Mouse (Mus musculus) adrenal gland, postnatal 36 days (tissue): ENCODE data around the gene Ttn. TPM values are rescaled to one million over a fixed set of nuclear protein-coding genes. Genes with fewer than 3 reads are reported as not detected.

Experiments used
- DNase-seq, 2 experiments: peaks; one replicate each; pipeline ENCODE4 v3.0.0; 2021; ENCODE audit warnings: mixed read lengths in 1 of 2
- total RNA-seq, 2 experiments: library from RNA; stranded (reverse); gene quantifications; 2 replicates each; pipeline ENCODE4 v1.2.3; 2021

Gene Ttn
- total RNA-seq, 2 experiments from 2014 or later = 0.10 to 1.1 TPM

DNA sequence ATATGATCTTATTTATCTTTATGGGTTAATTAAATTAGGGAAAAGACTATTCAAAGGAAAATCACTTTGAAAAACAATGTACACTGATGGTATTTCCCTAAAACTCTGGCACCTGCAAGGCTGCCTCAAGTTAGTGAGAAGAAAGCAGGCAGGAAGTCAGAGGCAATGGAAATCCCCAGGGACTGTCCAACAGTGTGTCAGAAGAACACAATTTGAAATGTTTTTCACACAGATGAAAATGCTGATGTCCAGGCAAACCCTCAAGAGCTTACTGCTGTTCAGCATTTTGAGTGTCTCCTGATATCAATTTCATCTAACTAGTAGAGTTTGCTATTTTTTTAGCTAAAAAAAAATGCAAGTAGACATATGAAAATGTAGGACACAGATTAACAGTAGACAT, 161.9 kb downstream of the Ttn start:
- no peak for DNase-seq

DNA sequence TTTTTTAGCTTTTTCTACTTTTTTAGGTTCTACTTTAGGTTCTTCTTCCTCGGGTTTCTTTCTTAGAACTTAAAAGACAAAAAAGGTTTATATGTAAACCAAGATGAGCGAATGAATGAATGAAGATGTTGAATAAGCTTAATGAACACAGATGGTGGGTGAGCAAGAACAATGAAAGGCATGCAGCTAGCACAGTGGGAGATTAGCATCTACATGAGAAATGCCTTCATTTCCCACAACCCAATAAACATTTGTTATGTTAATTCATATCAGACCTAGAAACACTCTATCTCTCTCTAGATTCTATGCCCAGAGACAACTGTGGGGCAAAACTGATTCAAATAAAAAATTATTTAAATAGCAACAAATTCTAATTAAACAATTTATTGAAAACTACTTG, 164.6 kb downstream of the Ttn start:
- DNase-seq = no peak

- no peak for DNase-seq
Measured at GRCm38 (mm10) chr2:76814048-76814817, 168.1 kb downstream of the Ttn start.

DNA sequence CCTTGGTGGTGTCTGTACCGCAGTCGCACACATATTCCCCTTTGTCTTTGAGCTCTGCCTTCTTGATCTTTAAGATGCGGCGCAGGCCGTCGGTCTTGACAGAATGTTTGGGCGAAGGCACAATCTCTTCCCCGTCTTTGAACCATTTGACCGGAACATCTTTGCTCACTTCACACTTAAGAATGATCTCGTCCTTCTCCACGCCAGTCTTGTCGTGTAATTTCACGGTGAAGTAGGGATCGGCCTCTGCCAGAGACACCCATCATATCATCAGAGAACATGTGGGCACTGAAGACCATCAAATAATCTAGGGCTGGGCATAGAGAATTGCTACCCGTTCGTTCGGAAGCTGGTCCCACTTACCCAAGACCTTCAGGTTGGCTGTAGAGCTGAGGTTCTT, 171.2 kb downstream of the Ttn start:
- no peak for DNase-seq

DNA sequence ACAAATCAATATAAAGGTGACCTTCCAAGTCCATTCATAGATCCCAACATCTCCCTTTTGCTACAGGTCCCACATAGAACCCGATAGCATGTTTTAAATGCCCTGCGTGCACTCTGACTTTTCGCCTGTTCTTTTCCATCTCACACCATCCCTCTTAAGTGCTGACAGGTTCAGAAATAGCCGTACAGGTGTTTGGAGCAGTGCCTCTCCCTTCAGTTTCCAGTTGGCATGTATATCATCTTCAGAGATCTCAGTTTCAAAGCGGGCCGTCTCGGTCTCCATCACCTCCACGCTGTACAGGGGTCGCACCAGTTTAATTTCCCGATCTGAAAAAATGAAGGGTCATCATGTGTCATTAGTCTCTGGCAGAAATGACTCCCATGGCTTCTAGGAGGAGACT, 174.0 kb downstream of the Ttn start:
- no peak for DNase-seq

GRCm38 (mm10) chr2:76807284-76807683, 175.1 kb downstream of the Ttn start:
- DNase-seq = no peak

- DNase-seq = no peak
Measured at GRCm38 (mm10) chr2:76806861-76807260, 175.5 kb downstream of the Ttn start.

GRCm38 (mm10) chr2:76806376-76806775, 176.0 kb downstream of the Ttn start:
- no peak for DNase-seq

DNA sequence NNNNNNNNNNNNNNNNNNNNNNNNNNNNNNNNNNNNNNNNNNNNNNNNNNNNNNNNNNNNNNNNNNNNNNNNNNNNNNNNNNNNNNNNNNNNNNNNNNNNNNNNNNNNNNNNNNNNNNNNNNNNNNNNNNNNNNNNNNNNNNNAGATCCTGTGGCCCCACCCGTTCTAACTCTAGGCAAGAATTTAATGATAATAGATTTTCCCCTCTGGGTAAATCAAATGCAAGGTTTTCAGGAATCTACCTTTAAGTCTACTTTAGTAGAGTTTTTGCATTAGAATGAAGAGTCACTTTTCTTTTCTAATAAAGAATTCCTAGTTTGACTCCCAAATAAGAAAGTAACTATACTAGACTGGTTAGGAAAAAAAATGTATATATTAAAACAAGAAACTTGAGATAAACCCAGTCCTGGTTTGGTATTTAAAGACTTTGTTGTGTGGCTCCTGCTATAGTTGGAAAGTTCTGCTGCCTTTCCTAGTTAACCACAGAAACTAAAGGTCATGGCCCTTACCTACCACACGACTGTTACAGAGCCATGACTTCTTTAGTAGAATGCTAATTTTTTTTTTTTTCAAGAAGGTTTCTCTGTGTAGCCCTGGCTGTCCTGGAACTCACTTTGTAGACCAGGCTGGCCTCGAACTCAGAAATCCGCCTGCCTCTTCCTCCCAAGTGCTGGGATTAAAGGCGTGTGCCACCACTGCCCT, 177.0 kb downstream of the Ttn start:
- DNase-seq = no peak

- DNase-seq = no peak
Measured at GRCm38 (mm10) chr2:76784171-76784570, 198.2 kb downstream of the Ttn start.

- DNase-seq = no peak
Measured at GRCm38 (mm10) chr2:76780792-76781191, 201.6 kb downstream of the Ttn start.

DNA sequence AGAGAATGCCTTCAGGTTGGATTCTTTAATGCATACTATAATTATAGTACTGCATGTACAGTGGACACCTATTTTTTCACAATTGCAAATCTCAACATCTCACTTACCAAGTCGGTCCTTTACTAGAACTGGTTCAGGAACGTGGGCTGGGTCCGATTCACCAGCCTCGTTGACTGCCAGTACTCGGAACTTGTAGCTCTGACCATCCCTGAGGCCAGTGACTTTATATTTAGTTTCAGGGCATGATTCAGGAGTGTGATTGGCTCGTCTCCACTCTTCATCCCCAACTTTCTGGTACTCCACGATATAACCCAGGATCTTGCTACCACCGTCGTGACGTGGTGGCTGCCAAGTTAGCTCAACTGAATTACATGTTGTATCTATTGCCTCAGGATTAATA, 212.5 kb downstream of the Ttn start:
- no peak for DNase-seq

DNA sequence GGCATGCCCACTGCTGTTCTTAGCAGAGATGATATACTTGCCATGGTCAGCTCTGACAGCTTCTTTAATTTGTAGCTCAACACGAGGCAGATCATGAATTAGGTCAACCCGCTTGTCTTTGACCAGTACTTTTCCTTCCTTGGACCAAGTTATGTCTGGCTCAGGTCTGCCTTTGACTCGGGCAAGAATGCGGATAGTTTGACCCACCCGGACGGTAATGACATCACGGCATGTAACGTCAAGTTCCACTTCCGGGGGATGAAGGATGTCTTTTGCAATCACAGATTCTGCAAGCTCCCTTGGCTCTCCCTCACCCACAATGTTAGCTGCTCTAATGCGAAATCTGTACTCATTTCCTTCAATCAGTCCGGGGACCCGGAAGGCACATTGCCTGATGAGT, 215.1 kb downstream of the Ttn start:
- no peak for DNase-seq

DNA sequence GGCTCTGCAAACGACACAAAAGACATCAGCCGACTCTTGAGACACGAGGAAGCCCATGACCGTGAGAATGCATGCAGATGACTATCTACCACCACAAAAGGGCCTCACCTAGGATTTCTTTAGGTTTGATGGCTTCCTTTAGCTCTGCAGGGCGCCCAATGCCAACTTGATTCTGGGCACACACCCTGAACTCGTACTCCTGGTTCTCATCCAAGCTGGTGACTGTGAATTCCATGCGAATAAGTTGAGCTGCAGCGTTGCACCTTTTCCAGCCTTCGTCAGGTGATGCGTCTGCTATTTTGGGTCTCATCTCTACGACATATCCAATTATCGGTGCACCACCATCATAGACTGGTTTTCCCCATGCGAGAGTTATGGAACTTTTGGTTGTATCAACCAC, 217.8 kb downstream of the Ttn start:
- no peak for DNase-seq

DNA sequence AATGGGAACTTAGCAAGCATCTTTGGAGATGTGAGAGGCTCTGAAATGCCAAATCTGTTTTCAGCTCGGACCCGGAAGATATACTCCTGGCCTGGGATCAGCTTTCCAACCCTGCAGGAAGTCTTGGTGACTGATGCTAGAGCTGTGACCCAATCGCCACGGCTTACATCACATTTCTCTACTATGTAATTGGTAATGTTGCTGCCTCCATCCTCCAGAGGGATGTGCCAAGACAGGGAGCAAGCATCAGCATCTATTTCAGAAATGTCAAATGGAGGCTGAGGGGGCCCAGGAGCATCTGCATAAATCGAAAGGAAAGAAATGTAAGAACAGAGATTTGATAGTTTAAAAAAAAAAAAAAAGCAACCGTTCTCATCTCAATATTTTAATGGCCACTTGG, 220.2 kb downstream of the Ttn start:
- no peak for DNase-seq

DNA sequence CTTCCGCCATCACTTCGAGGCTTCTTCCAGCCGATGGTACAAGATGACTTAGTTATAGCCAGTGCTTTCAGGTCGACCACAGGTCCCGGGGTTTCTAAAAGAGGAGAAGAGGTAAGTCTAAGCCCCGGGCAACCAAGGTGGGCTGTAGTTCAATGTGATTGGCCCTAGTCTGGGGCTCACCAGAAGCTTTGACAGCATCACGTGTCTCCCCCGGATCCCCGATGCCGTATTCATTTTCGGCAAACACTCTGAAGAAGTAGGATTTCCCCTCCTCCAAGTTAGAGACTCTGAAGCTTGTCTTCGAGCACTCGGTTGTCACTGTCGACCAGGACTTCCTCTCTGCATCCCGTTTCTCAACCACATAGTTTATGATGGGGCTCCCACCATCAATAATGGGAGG, 225.9 kb downstream of the Ttn start:
- DNase-seq = no peak

DNA sequence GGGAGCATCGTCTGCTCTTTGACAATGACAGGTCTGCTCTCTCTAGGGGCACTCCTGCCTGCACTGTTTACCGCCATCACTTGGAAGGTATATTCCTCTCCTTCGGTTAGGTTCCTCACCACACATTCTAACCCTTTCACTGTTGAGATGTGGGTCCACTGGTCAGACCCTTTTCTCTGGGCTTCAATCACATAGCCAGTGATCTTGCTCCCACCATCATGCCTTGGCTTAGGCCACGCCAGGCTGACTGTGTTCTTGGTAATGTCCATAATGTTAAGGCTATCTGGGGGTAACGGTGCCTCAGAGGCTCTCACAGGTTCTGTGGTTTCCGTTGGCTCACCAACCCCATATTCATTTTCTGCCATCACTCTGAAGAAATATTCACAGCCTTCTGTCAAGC, 230.4 kb downstream of the Ttn start:
- DNase-seq = no peak

- no peak for DNase-seq
Measured at GRCm38 (mm10) chr2:76749341-76750110, 232.8 kb downstream of the Ttn start.

GRCm38 (mm10) chr2:76748696-76749095, 233.7 kb downstream of the Ttn start:
- no peak for DNase-seq

GRCm38 (mm10) chr2:76719650-76720049, 262.7 kb downstream of the Ttn start:
- DNase-seq = no peak

DNA sequence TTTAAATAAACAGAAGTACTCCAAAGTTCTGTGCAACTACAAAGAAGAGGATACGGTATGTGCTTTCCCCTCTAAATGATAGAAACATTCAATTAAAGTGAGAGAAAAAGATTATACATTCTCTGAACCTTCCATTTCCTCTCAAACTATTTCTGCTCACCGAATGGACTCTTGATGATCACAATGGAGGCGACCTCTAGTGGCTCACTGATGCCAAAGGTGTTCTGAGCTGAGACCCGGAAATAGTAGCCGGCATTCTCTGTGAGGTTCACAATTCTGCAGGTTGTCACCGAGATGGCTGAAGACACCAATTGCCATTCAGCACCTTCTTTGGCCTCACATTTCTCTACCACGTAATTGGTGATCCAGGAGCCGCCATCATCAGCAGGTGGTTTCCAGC, 267.4 kb downstream of the Ttn start:
- DNase-seq = no peak

DNA sequence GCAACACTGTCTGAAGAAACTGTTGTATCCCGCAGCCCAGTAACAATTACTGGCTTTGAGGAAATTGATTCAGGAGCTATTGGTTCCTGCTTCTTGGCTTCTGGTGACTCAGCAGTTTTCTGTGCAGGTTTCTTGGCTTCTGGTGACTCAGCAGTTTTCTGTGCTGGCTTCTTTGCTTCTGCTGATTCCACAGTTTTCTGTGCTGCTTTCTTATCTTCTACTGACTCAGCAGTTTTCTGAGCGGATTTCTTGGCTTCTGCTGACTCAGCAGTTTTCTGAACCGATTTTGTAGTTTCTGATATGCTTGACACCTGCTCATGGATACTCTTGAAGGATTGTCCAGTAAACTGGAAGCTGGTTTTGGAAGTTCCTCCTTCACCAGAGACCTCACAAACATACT, 273.8 kb downstream of the Ttn start:
- no peak for DNase-seq

DNA sequence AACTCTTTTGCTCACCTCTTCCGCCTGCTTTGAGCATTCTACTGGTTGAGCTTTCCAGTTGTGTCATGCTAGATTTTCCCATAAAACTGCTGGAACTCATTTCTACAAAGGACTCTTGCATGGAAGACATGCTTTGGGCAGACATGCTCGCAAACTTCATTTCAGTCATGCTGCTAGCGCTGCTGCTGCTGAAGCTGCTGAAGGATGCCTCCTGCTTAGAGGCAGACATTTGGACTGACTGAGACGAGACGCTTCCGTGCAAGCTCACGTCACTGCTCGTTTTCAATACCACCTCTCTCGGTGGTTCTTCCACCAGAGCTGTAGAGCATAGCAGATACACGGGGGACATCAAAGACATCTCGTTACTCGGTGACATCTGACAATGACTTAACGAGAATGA, 276.7 kb downstream of the Ttn start:
- no peak for DNase-seq
